In genomic region chr10:121374693-121375620, GRCm38 (mm10) we compare ENCODE assay signal across 11 mouse cellular contexts. TPM values are rescaled to one million over a fixed set of nuclear protein-coding genes. Genes with fewer than 3 reads are reported as not detected.
DNase-seq lines count a peak whose midpoint lies in the region; ATAC-seq lines count a peak whose summit lies in the region.
"Had no signal": no experiment of that assay in that cellular context is flagged by ENCODE, and none has a peak within 500 bp of the region (broad histone marks: within the 10 kb centered on the region; RNA-seq: fewer than 3 reads in every experiment).

No protein-coding gene starts in this region.

- peaks cover 44% of the 10 kb centered on the region for H3K4me1 ChIP-seq in megakaryocyte, embryonic 14.5 days
- no peaks in the 10 kb centered on the region for H3K4me1 ChIP-seq in neural tube, embryonic 15.5 days
- H3K4me1 ChIP-seq in hindbrain, embryonic 16.5 days (ENCODE audit: control insufficient read depth, insufficient read depth, low read depth, low read length): no peaks in the 10 kb centered on the region
- H3K4me1 ChIP-seq: midbrain, embryonic 12.5 days had no signal

- no peaks in the 10 kb centered on the region for H3K9me3 ChIP-seq in megakaryocyte, embryonic 14.5 days
- H3K9me3 ChIP-seq in neural tube, embryonic 15.5 days (replicated peaks): no peaks in the 10 kb centered on the region
- no peaks in the 10 kb centered on the region for H3K9me3 ChIP-seq in hindbrain, embryonic 16.5 days (ENCODE audit: control insufficient read depth, low read length)
- H3K9me3 ChIP-seq: forebrain, embryonic 10.5 days; midbrain, embryonic 12.5 days had no signal

- no peak overlapping the region for H3K4me2 ChIP-seq in neural tube, embryonic 15.5 days
- no peak overlapping the region for H3K4me2 ChIP-seq in hindbrain, embryonic 16.5 days (ENCODE audit: low read length)
- H3K4me2 ChIP-seq: midbrain, embryonic 12.5 days had no signal

- DNase-seq in layer of hippocampus, adult 9-10 months (ENCODE audit: low spot score): peak; percentile 39
- no peak for DNase-seq in layer of hippocampus, postnatal 25 days (ENCODE audit: extremely low spot score in 1 of 2, low spot score in 1 of 2)
- DNase-seq in MEL-GATA-1-ER (ENCODE audit: extremely low read depth, low read depth): peak; percentile 85
- peak; percentile 68 for DNase-seq in c-Kit-positive CD71-positive TER-119-positive erythroid progenitor cells, embryonic 14.5 days (ENCODE audit: low spot score)
- no peak for DNase-seq in right cerebral cortex, postnatal 36 days (ENCODE audit: low spot score in 2 of 2)
- DNase-seq: cerebellum, adult 9-10 months had no signal

- H3K27ac ChIP-seq in neural tube, embryonic 15.5 days (replicated peaks): no peak overlapping the region
- no peak overlapping the region for H3K27ac ChIP-seq in hindbrain, embryonic 16.5 days (ENCODE audit: low read depth, low read length)
- H3K27ac ChIP-seq: forebrain, embryonic 10.5 days; midbrain, embryonic 12.5 days had no signal

- H3K27me3 ChIP-seq in megakaryocyte, embryonic 14.5 days (replicated peaks): no peaks in the 10 kb centered on the region
- no peaks in the 10 kb centered on the region for H3K27me3 ChIP-seq in neural tube, embryonic 15.5 days (replicated peaks)
- H3K27me3 ChIP-seq in hindbrain, embryonic 16.5 days (replicated peaks; ENCODE audit: control insufficient read depth, insufficient read depth, low read length): no peaks in the 10 kb centered on the region
- H3K27me3 ChIP-seq: midbrain, embryonic 12.5 days had no signal

- no peak for ATAC-seq in neural tube, embryonic 15.5 days (ENCODE audit: low FRiP score)
- no peak for ATAC-seq in hindbrain, embryonic 16.5 days

- 90% methylated on average over 17 of the region's 17 CpGs for WGBS in neural tube, embryonic 15.5 days
- 91% methylated on average over 17 of the region's 17 CpGs for WGBS in hindbrain, embryonic 16.5 days

- peaks cover 90% of the 10 kb centered on the region for H3K36me3 ChIP-seq in megakaryocyte, embryonic 14.5 days (replicated peaks; ENCODE audit: low read length)
- H3K36me3 ChIP-seq in neural tube, embryonic 15.5 days: peaks cover 82% of the 10 kb centered on the region
- H3K36me3 ChIP-seq in hindbrain, embryonic 16.5 days (ENCODE audit: control insufficient read depth, insufficient read depth, low read length): peaks cover 44% of the 10 kb centered on the region

- H3K9ac ChIP-seq in neural tube, embryonic 15.5 days (replicated peaks): no peak overlapping the region
- H3K9ac ChIP-seq in hindbrain, embryonic 16.5 days (ENCODE audit: low read depth, low read length): no peak overlapping the region
- H3K9ac ChIP-seq: midbrain, embryonic 12.5 days had no signal

- H3K4me3 ChIP-seq in megakaryocyte, embryonic 14.5 days (replicated peaks): peak overlapping the region; percentile 83
- no peak overlapping the region for H3K4me3 ChIP-seq in neural tube, embryonic 15.5 days (replicated peaks)
- no peak overlapping the region for H3K4me3 ChIP-seq in hindbrain, embryonic 16.5 days (ENCODE audit: low read length)
- H3K4me3 ChIP-seq: forebrain, embryonic 10.5 days; midbrain, embryonic 12.5 days had no signal

RNA-seq across cellular contexts. Expression of gene Gns, which starts 10.1 kb away (rescaled TPM):
- 10 to 100 TPM; 74.7 to 78.3 TPM for total RNA-seq in layer of hippocampus, postnatal 25 days (2021)
- polyA plus RNA-seq in megakaryocyte, embryonic 14.5 days (2012; ENCODE audit: insufficient read depth, low replicate concordance): 17.6 and 33.3 TPM in 2 replicates
- polyA plus RNA-seq in neural tube, embryonic 15.5 days (2015; fragmentation: Nextera tagmentation; extraction: Ambion mirVana): 39.8 and 41.5 TPM in 2 replicates
- 39.7 and 43.1 TPM in 2 replicates for polyA plus RNA-seq in hindbrain, embryonic 16.5 days (2015; fragmentation: Nextera tagmentation; extraction: Ambion mirVana)

RNA-seq across cellular contexts. Expression of gene Tbc1d30, which starts 23.9 kb away (rescaled TPM):
- 10 to 100 TPM; 40.7 to 41.3 TPM for total RNA-seq in layer of hippocampus, postnatal 25 days (2021)
- not detected in 2 replicates for polyA plus RNA-seq in megakaryocyte, embryonic 14.5 days (2012; ENCODE audit: insufficient read depth, low replicate concordance)
- 16.2 and 18.2 TPM in 2 replicates for polyA plus RNA-seq in neural tube, embryonic 15.5 days (2015; fragmentation: Nextera tagmentation; extraction: Ambion mirVana)
- polyA plus RNA-seq in hindbrain, embryonic 16.5 days (2015; fragmentation: Nextera tagmentation; extraction: Ambion mirVana): 16.6 and 19.5 TPM in 2 replicates

Comparison
In these comparisons a context has a peak if more than half of its experiments do, and no peak if none do; other contexts are left out.
1. DNase-seq: peak in layer of hippocampus, adult 9-10 months (single experiment), MEL-GATA-1-ER (single experiment) and c-Kit-positive CD71-positive TER-119-positive erythroid progenitor cells, embryonic 14.5 days (single experiment); none in layer of hippocampus, postnatal 25 days (0 of 2) and right cerebral cortex, postnatal 36 days (0 of 2).
2. RNA of gene Tbc1d30, which starts 23.9 kb away (polyA plus RNA-seq): 16.2 to 18.2 TPM in neural tube, embryonic 15.5 days and 16.6 to 19.5 TPM in hindbrain, embryonic 16.5 days; not detected in megakaryocyte, embryonic 14.5 days; every median in the first group is over 10 times any median in the second.